Mouse (Mus musculus): ENCODE data around the gene Tmed4. TPM values are rescaled to one million over a fixed set of nuclear protein-coding genes. Genes with fewer than 3 reads are reported as not detected.

Gene Tmed4
- total and polyA plus RNA-seq, 2 experiments: 42.2 to 80.1 TPM

DNA sequence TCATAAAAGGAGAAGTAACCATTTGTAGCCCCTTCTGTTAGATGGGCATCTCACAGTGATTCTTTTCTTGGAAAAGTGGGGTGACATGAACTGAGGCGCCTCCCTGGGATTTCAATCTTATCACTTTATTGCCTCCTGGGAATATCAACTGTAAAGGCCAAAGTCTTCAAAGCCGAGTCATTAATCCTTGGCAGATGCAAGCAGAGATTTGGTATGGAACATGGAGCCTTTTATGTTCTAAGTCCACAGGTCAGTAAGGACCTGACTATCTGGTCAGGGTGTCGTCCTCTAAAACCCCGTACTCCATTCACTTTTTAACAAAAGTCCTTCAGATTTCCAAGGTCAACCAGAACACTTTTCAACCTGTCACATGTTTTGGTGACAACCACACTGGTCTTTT, 21.8 kb downstream of the Tmed4 start:
- Histone ChIP-seq H3K79me2 (ENCODE audit: control insufficient read depth, insufficient read depth, low read length) (no peaks in the 10 kb centered on the region), H3K4me1 (ENCODE audit: control insufficient read depth, insufficient read depth, low read length) (no peaks in the 10 kb centered on the region), H3K9ac (ENCODE audit: low read depth, low read length) (no peak overlapping the region), H3K36me3 (ENCODE audit: control insufficient read depth, insufficient read depth, low read length) (no peaks in the 10 kb centered on the region), H3K27ac (replicated peaks; ENCODE audit: insufficient read depth, low read depth, low read length) (no peak overlapping the region), H3K4me3 (ENCODE audit: insufficient read depth, low read depth, low read length) (no peak overlapping the region), H3K27me3 (ENCODE audit: control insufficient read depth, insufficient read depth, low read length) (no peaks in the 10 kb centered on the region)
- DNase-seq (ENCODE audit: extremely low read depth, low read depth, low spot score): no peak
- no peak for TF ChIP-seq POLR2A (IDR thresholded peaks at IDR 0.05; ENCODE audit: extremely low read depth, insufficient read depth, low read length)
- no peak for TF ChIP-seq CTCF (IDR thresholded peaks at IDR 0.05; ENCODE audit: low read depth, low read length)
- WGBS: 81% methylated on average over 4 of the region's 4 CpGs

- WGBS: 92% methylated on average over 5 of the region's 5 CpGs
- H3K4me3 ChIP-seq (ENCODE audit: insufficient read depth, low read depth, low read length): no peak overlapping the region
- no peaks in the 10 kb centered on the region for H3K79me2 ChIP-seq (ENCODE audit: control insufficient read depth, insufficient read depth, low read length)
- no peaks in the 10 kb centered on the region for H3K4me1 ChIP-seq (ENCODE audit: control insufficient read depth, insufficient read depth, low read length)
- H3K9ac ChIP-seq (ENCODE audit: low read depth, low read length): no peak overlapping the region
- TF ChIP-seq CTCF (IDR thresholded peaks at IDR 0.05; ENCODE audit: low read depth, low read length) (no peak), POLR2A (IDR thresholded peaks at IDR 0.05; ENCODE audit: extremely low read depth, insufficient read depth, low read length) (no peak)
- no peaks in the 10 kb centered on the region for H3K36me3 ChIP-seq (ENCODE audit: control insufficient read depth, insufficient read depth, low read length)
- no peak overlapping the region for H3K27ac ChIP-seq (replicated peaks; ENCODE audit: insufficient read depth, low read depth, low read length)
- no peaks in the 10 kb centered on the region for H3K27me3 ChIP-seq (ENCODE audit: control insufficient read depth, insufficient read depth, low read length)
- no peak for DNase-seq (ENCODE audit: extremely low read depth, low read depth, low spot score)
Observed at GRCm38 (mm10) chr11:6252248-6252647, 22.4 kb downstream of the Tmed4 start.

- no peaks in the 10 kb centered on the region for H3K27me3 ChIP-seq (ENCODE audit: control insufficient read depth, insufficient read depth, low read length)
- no peak overlapping the region for H3K27ac ChIP-seq (replicated peaks; ENCODE audit: insufficient read depth, low read depth, low read length)
- DNase-seq (ENCODE audit: extremely low read depth, low read depth, low spot score): no peak
- no peak for TF ChIP-seq CTCF (IDR thresholded peaks at IDR 0.05; ENCODE audit: low read depth, low read length)
- no peak for TF ChIP-seq POLR2A (IDR thresholded peaks at IDR 0.05; ENCODE audit: extremely low read depth, insufficient read depth, low read length)
- no peak overlapping the region for H3K9ac ChIP-seq (ENCODE audit: low read depth, low read length)
- H3K4me1 ChIP-seq (ENCODE audit: control insufficient read depth, insufficient read depth, low read length): no peaks in the 10 kb centered on the region
- H3K4me3 ChIP-seq (ENCODE audit: insufficient read depth, low read depth, low read length): no peak overlapping the region
- no peaks in the 10 kb centered on the region for H3K79me2 ChIP-seq (ENCODE audit: control insufficient read depth, insufficient read depth, low read length)
- 73% methylated on average over 19 of the region's 19 CpGs for WGBS
- no peaks in the 10 kb centered on the region for H3K36me3 ChIP-seq (ENCODE audit: control insufficient read depth, insufficient read depth, low read length)
Observed at GRCm38 (mm10) chr11:6244707-6245106, 30.0 kb downstream of the Tmed4 start.

GRCm38 (mm10) chr11:6233025-6233424, 41.6 kb downstream of the Tmed4 start:
- DNase-seq (ENCODE audit: extremely low read depth, low read depth, low spot score): peak; percentile 24
- H3K36me3 ChIP-seq (ENCODE audit: control insufficient read depth, insufficient read depth, low read length): no peaks in the 10 kb centered on the region
- no peaks in the 10 kb centered on the region for H3K4me1 ChIP-seq (ENCODE audit: control insufficient read depth, insufficient read depth, low read length)
- WGBS: 72% methylated on average over 4 of the region's 4 CpGs
- H3K4me3 ChIP-seq (ENCODE audit: insufficient read depth, low read depth, low read length): no peak overlapping the region
- H3K9ac ChIP-seq (ENCODE audit: low read depth, low read length): no peak overlapping the region
- TF ChIP-seq POLR2A (IDR thresholded peaks at IDR 0.05; ENCODE audit: extremely low read depth, insufficient read depth, low read length) (no peak), CTCF (IDR thresholded peaks at IDR 0.05; ENCODE audit: low read depth, low read length) (no peak)
- no peaks in the 10 kb centered on the region for H3K27me3 ChIP-seq (ENCODE audit: control insufficient read depth, insufficient read depth, low read length)
- no peak overlapping the region for H3K27ac ChIP-seq (replicated peaks; ENCODE audit: insufficient read depth, low read depth, low read length)
- no peaks in the 10 kb centered on the region for H3K79me2 ChIP-seq (ENCODE audit: control insufficient read depth, insufficient read depth, low read length)

DNA sequence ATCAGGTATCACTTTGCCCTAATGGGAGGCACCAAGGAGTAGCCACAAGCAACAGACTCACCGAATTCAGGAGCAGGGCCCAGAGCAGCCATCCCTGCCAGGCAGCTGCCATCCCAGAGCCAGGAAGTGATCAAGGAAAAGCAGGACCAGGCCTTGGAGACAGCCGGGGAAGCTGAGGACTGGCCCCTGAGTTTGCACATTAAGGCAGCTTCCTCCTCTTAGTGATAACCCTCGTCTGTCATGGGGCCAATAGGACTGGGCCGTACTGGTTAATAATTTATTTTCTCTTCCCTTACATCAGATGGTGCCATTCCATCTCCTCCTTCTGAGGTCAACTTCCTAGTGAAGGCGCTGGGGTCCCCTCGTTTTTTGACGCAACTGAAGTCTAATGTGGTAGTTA, 44.7 kb downstream of the Tmed4 start, which contains the start of gene Npc1l1:
Npc1l1 (minus strand) TSS at position 132 of the 400 bp plus-strand sequence.
- Histone ChIP-seq H3K9ac (ENCODE audit: low read depth, low read length) (no peak within 1 kb of the TSS), H3K4me3 (ENCODE audit: insufficient read depth, low read depth, low read length) (no peak within 1 kb of the TSS), H3K27me3 (ENCODE audit: control insufficient read depth, insufficient read depth, low read length) (no peaks in the 10 kb centered on the region), H3K27ac (replicated peaks; ENCODE audit: insufficient read depth, low read depth, low read length) (no peak within 1 kb of the TSS), H3K79me2 (ENCODE audit: control insufficient read depth, insufficient read depth, low read length) (no peaks in the 10 kb centered on the region), H3K4me1 (ENCODE audit: control insufficient read depth, insufficient read depth, low read length) (no peaks in the 10 kb centered on the region), H3K36me3 (ENCODE audit: control insufficient read depth, insufficient read depth, low read length) (no peaks in the 10 kb centered on the region)
- no peak for TF ChIP-seq POLR2A (IDR thresholded peaks at IDR 0.05; ENCODE audit: extremely low read depth, insufficient read depth, low read length)
- no peak for TF ChIP-seq CTCF (IDR thresholded peaks at IDR 0.05; ENCODE audit: low read depth, low read length)
- DNase-seq (ENCODE audit: extremely low read depth, low read depth, low spot score): no peak
- WGBS: 46% methylated on average over 7 of the region's 7 CpGs

GRCm38 (mm10) chr11:6224541-6225229, 50.0 kb downstream of the Tmed4 start:
- Histone ChIP-seq H3K36me3 (ENCODE audit: control insufficient read depth, insufficient read depth, low read length) (no peaks in the 10 kb centered on the region), H3K27ac (replicated peaks; ENCODE audit: insufficient read depth, low read depth, low read length) (no peak overlapping the region), H3K4me1 (ENCODE audit: control insufficient read depth, insufficient read depth, low read length) (no peaks in the 10 kb centered on the region), H3K27me3 (ENCODE audit: control insufficient read depth, insufficient read depth, low read length) (no peaks in the 10 kb centered on the region), H3K79me2 (ENCODE audit: control insufficient read depth, insufficient read depth, low read length) (no peaks in the 10 kb centered on the region), H3K4me3 (ENCODE audit: insufficient read depth, low read depth, low read length) (no peak overlapping the region), H3K9ac (ENCODE audit: low read depth, low read length) (no peak overlapping the region)
- WGBS: 81% methylated on average over 14 of the region's 14 CpGs
- TF ChIP-seq POLR2A (IDR thresholded peaks at IDR 0.05; ENCODE audit: extremely low read depth, insufficient read depth, low read length) (no peak), CTCF (IDR thresholded peaks at IDR 0.05; ENCODE audit: low read depth, low read length) (no peak)
- no peak for DNase-seq (ENCODE audit: extremely low read depth, low read depth, low spot score)
